Mouse (Mus musculus) spleen, adult 2 months (tissue): Measurements from ENCODE around the gene 1500015O10Rik.

Source experiments
- CTCF ChIP-seq: fragments of 200-500 bp; IDR thresholded peaks from 2 replicates; pipeline ENCODE4 v1.5.1; 2011; ENCODE audit warnings: mild to moderate bottlenecking, inconsistent platforms; ENCODE audit not compliant: insufficient read depth, insufficient read length, insufficient replicate concordance; ENCODE audit errors: extremely low read depth
- POLR2A ChIP-seq: fragments of 200-500 bp; IDR thresholded peaks from 2 replicates; pipeline ENCODE4 v1.6.1; 2011; ENCODE audit warnings: low read depth, low read length, inconsistent platforms

DNA sequence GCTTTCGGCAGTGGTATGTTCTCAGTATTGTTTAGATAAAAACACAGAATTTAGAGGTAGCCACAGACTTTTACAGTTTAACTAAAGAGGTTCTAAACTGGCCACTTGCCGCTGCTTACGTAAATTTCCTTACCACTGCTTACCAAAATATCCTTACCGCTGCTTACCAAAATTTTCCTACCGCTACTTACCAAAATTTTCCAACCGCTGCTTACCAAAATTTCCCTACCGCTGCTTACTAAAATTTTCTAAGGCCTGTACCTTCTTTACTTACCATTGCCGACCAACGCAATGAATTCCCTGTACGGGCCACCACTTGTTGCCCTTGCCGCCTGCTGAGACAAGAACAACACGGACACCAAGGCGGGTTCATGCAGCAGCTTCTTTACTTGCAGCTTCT lies 40.4 kb upstream of the 1500015O10Rik start:
- TF ChIP-seq POLR2A (no peak), CTCF (no peak)
